Mouse (Mus musculus): ENCODE results near the gene Kifc3. TPM values are rescaled to one million over a fixed set of nuclear protein-coding genes. Genes with fewer than 3 reads are reported as not detected.

The Kifc3 gene
- polyA plus RNA-seq, 1 experiment: 2.7 TPM

DNA sequence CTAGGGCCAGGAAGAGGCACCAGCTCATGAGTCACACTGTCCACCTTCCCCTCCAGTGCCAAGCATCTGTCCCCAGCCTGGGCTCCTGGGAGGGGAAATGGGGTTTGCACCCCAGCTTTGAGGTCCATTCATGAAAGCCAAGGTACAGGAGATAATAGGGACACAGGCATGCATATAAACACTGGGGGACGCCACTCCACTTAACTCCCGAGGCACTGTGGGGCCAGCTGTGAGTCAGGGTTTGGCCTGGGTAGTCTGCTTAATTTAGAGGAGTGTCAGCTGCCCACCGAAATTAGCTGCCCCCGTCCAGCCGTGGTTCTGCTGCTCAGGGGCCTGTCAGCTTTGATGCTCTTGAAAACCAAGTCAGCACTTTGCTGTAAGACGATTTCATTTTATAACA lies 39.8 kb downstream of the Kifc3 start:
- Histone ChIP-seq H3K4me1 (ENCODE audit: control insufficient read depth, insufficient read depth, low read length) (no peaks in the 10 kb centered on the region), H3K4me3 (replicated peaks; ENCODE audit: control insufficient read depth, low read depth, low read length) (no peak overlapping the region), H3K27ac (ENCODE audit: control insufficient read depth, insufficient read depth, low read depth, low read length, poor library complexity) (no peak overlapping the region)
- TF ChIP-seq CTCF (IDR thresholded peaks at IDR 0.05; ENCODE audit: control insufficient read depth, insufficient read depth, low read length) (no peak), POLR2A (IDR thresholded peaks at IDR 0.05; ENCODE audit: borderline replicate concordance, control insufficient read depth, low read depth, low read length) (no peak)
- 63% methylated on average over 6 of the region's 6 CpGs for WGBS

DNA sequence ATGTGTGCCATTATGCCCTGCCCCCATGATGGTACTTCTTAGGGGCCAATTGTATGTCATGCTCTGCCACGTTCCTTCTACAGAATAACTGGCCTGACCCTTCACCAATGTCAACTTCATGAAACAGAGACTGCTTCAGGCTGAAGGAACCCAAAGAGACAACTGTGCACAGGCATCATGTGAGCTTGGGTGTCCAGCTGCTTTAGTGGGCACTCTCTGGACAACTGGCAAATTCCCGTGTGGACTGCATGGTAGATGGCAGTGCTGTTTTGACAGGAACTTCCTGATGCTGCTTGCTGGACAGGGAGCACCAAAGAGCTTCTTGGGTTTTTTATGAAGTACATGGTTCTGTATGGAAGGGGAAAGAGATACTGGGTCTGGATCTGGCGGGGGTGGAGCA lies 43.3 kb downstream of the Kifc3 start:
- WGBS: 60% methylated on average over 3 of the region's 3 CpGs
- H3K4me1 ChIP-seq (ENCODE audit: control insufficient read depth, insufficient read depth, low read length): no peaks in the 10 kb centered on the region

DNA sequence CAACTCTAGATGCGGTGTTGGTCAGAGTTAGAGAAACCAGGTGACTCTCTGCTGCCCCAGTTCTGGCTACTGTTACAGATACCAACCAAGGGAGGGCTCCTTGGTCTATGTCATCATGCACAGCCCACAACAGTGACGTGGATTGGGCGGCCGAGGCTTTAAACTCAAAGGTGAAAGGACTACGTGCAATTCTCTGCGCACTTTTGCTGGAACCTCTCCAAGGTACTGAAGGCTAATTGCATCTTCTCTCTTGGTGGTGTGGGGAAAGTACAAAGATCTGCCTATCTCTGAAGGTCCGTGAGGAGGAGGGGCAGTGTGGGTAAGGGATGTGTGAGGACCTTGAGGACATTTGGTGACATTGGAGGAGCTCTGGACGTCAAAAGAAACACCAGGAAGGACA lies 44.0 kb downstream of the Kifc3 start:
- WGBS: 71% methylated on average over 8 of the region's 8 CpGs
- H3K4me1 ChIP-seq (ENCODE audit: control insufficient read depth, insufficient read depth, low read length): no peaks in the 10 kb centered on the region
- H3K4me3 ChIP-seq (replicated peaks; ENCODE audit: control insufficient read depth, low read depth, low read length): no peak overlapping the region
- TF ChIP-seq CTCF (IDR thresholded peaks at IDR 0.05; ENCODE audit: control insufficient read depth, insufficient read depth, low read length): no peak
- TF ChIP-seq POLR2A (IDR thresholded peaks at IDR 0.05; ENCODE audit: borderline replicate concordance, control insufficient read depth, low read depth, low read length): no peak
- H3K27ac ChIP-seq (ENCODE audit: control insufficient read depth, insufficient read depth, low read depth, low read length, poor library complexity): no peak overlapping the region

More for the DNA sequence above, 43.3 kb downstream of the Kifc3 start:
- Histone ChIP-seq H3K4me3 (replicated peaks; ENCODE audit: control insufficient read depth, low read depth, low read length) (no peak overlapping the region), H3K27ac (ENCODE audit: control insufficient read depth, insufficient read depth, low read depth, low read length, poor library complexity) (no peak overlapping the region)
- TF ChIP-seq POLR2A (IDR thresholded peaks at IDR 0.05; ENCODE audit: borderline replicate concordance, control insufficient read depth, low read depth, low read length) (no peak), CTCF (IDR thresholded peaks at IDR 0.05; ENCODE audit: control insufficient read depth, insufficient read depth, low read length) (no peak)

DNA sequence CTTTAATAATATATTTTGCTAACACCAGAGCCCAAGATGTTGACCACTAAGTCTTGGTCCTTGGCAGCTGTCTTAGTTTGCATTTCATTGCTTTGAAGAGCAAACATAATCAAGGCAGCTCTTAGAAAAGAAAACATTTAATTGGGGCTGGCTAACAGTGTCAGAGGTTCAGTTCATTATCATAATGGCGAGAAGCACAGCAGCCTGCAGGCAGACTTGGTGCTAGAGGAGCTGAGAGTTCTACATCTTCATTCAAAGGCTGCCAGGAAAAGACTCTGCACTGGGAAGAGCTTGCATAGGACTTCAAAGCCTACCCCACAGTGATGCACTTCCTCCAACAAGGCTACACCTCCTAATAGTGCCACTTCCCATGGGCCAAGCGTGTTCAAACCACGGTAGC lies 45.5 kb downstream of the Kifc3 start:
- no peak for TF ChIP-seq POLR2A (IDR thresholded peaks at IDR 0.05; ENCODE audit: borderline replicate concordance, control insufficient read depth, low read depth, low read length)
- TF ChIP-seq CTCF (IDR thresholded peaks at IDR 0.05; ENCODE audit: control insufficient read depth, insufficient read depth, low read length): no peak
- H3K4me3 ChIP-seq (replicated peaks; ENCODE audit: control insufficient read depth, low read depth, low read length): no peak overlapping the region
- 64% methylated on average over 3 of the region's 3 CpGs for WGBS

DNA sequence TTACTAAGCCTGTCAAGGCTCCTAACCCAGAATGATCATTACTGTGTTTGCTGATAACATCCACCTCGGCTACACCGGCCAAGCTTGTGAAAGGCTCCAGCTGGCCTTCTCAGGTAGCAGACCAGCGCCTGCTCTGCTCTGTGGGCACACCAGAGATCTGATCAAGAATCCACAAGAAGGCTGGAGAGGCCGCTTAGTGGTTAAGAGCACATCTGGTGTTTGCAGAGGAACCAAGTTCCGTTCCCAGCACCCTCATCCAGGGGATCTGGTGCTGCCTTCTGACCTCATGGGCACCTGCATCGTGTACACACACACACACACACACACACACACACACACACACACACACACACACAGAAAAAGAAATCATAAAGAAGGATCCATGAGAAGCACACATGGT lies 46.5 kb downstream of the Kifc3 start:
- H3K4me3 ChIP-seq (replicated peaks; ENCODE audit: control insufficient read depth, low read depth, low read length): no peak overlapping the region
- WGBS: 60% methylated on average over 6 of the region's 6 CpGs
- no peak overlapping the region for H3K27ac ChIP-seq (ENCODE audit: control insufficient read depth, insufficient read depth, low read depth, low read length, poor library complexity)
- TF ChIP-seq POLR2A (IDR thresholded peaks at IDR 0.05; ENCODE audit: borderline replicate concordance, control insufficient read depth, low read depth, low read length): no peak
- no peak for TF ChIP-seq CTCF (IDR thresholded peaks at IDR 0.05; ENCODE audit: control insufficient read depth, insufficient read depth, low read length)
- H3K4me1 ChIP-seq (ENCODE audit: control insufficient read depth, insufficient read depth, low read length): no peaks in the 10 kb centered on the region

More for the DNA sequence above, 45.5 kb downstream of the Kifc3 start:
- no peaks in the 10 kb centered on the region for H3K4me1 ChIP-seq (ENCODE audit: control insufficient read depth, insufficient read depth, low read length)
- H3K27ac ChIP-seq (ENCODE audit: control insufficient read depth, insufficient read depth, low read depth, low read length, poor library complexity): no peak overlapping the region

- WGBS: 80% methylated on average over 5 of the region's 5 CpGs
- TF ChIP-seq POLR2A (IDR thresholded peaks at IDR 0.05; ENCODE audit: borderline replicate concordance, control insufficient read depth, low read depth, low read length): no peak
- TF ChIP-seq CTCF (IDR thresholded peaks at IDR 0.05; ENCODE audit: control insufficient read depth, insufficient read depth, low read length): no peak
- no peak overlapping the region for H3K27ac ChIP-seq (ENCODE audit: control insufficient read depth, insufficient read depth, low read depth, low read length, poor library complexity)
- H3K4me1 ChIP-seq (ENCODE audit: control insufficient read depth, insufficient read depth, low read length): no peaks in the 10 kb centered on the region
- H3K4me3 ChIP-seq (replicated peaks; ENCODE audit: control insufficient read depth, low read depth, low read length): no peak overlapping the region
These were observed 47.3 kb downstream of the Kifc3 start for GRCm38 (mm10) chr8:95155361-95155760.

DNA sequence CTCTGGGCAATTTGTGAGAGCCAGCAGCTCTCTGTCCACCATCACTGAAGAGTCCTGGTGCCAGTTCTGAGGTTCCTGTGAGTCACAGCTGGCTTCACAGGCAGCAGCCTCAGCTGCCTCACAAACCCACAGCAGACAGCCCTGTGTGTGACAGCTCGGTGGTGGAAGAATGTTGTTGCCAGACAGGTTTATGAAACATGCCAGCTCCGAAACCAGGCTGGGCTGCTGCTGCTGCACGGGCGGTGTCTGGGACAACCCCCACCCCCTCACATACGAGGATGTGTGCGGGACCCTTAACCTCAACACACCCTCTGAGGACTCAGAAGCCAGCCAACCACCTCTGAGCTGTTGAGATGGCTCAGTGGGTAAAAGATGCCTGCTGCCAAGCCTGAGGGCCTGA lies 48.0 kb downstream of the Kifc3 start:
- 76% methylated on average over 6 of the region's 6 CpGs for WGBS
- TF ChIP-seq CTCF (IDR thresholded peaks at IDR 0.05; ENCODE audit: control insufficient read depth, insufficient read depth, low read length): no peak
- no peak overlapping the region for H3K4me3 ChIP-seq (replicated peaks; ENCODE audit: control insufficient read depth, low read depth, low read length)
- H3K4me1 ChIP-seq (ENCODE audit: control insufficient read depth, insufficient read depth, low read length): no peaks in the 10 kb centered on the region
- no peak overlapping the region for H3K27ac ChIP-seq (ENCODE audit: control insufficient read depth, insufficient read depth, low read depth, low read length, poor library complexity)

DNA sequence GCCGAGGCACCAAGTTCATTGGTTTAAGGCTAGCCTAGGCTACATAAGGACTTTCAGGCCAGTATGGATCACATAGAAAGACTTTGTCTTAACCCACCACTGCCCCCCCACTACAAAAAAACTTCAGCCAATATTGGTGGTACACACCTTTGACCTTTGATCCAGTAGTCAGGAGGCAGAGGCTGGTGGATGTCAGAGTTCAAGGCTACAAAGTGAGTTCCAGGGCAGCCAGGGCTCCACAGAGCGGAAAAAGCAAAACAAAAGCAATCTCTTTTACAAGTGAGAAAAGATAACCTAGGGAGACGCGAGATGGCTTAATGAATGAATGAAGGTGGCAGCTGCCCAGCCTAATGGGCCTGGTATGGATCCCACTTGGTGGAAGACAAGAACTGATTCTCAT lies 48.6 kb downstream of the Kifc3 start:
- no peak overlapping the region for H3K4me3 ChIP-seq (replicated peaks; ENCODE audit: control insufficient read depth, low read depth, low read length)
- H3K4me1 ChIP-seq (ENCODE audit: control insufficient read depth, insufficient read depth, low read length): no peaks in the 10 kb centered on the region
- 84% methylated on average over 4 of the region's 4 CpGs for WGBS
- H3K27ac ChIP-seq (ENCODE audit: control insufficient read depth, insufficient read depth, low read depth, low read length, poor library complexity): no peak overlapping the region
- TF ChIP-seq CTCF (IDR thresholded peaks at IDR 0.05; ENCODE audit: control insufficient read depth, insufficient read depth, low read length) (no peak), POLR2A (IDR thresholded peaks at IDR 0.05; ENCODE audit: borderline replicate concordance, control insufficient read depth, low read depth, low read length) (no peak)

DNA sequence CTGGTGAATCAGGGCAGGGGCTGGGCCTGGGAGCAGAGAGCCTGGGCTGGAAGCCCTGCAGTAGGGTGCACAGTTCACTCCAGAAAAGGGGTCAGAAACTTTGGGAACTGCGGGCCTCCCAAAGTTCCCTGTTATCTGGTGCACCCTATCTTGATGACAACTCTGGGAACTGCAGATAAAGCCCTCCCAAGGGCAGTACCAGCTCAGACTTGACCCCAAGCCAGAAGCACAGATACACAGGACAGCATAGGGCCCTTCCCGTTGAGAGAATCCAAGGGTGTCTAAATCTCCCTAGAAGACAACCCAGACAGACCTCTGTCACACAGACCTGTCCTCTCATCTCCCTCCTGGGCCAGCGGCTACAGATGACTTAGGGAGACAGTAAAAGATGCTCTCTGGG lies 52.0 kb downstream of the Kifc3 start:
- Histone ChIP-seq H3K27ac (ENCODE audit: control insufficient read depth, insufficient read depth, low read depth, low read length, poor library complexity) (no peak overlapping the region), H3K4me1 (ENCODE audit: control insufficient read depth, insufficient read depth, low read length) (no peaks in the 10 kb centered on the region), H3K4me3 (replicated peaks; ENCODE audit: control insufficient read depth, low read depth, low read length) (no peak overlapping the region)
- 67% methylated on average over 3 of the region's 3 CpGs for WGBS
- no peak for TF ChIP-seq POLR2A (IDR thresholded peaks at IDR 0.05; ENCODE audit: borderline replicate concordance, control insufficient read depth, low read depth, low read length)
- TF ChIP-seq CTCF (IDR thresholded peaks at IDR 0.05; ENCODE audit: control insufficient read depth, insufficient read depth, low read length): no peak
